Mouse (Mus musculus) limb, embryonic 12.5 days (tissue): ENCODE data around the gene Tmub2. TPM values are rescaled to one million over a fixed set of nuclear protein-coding genes. Genes with fewer than 3 reads are reported as not detected.
A peak's percentile ranks its signal among the peaks of the same experiment; 100 is the strongest.

Source experiments
- ATAC-seq: fragments of 200-750 bp; cut with Nextera tagmentation; 2 replicates; pipeline ENCODE4 v1.8.0; 2017; ENCODE audit warnings: low read depth, moderate TSS enrichment; ENCODE audit not compliant: insufficient number of reproducible peaks, insufficient read depth, low FRiP score, low TSS enrichment
- H3K27ac ChIP-seq: fragments of 300-500 bp; sonication (generic); 2 replicates; pipeline ENCODE4 v1.5.1; 2016; ENCODE audit warnings: mild to moderate bottlenecking, moderate library complexity
- H3K27me3 ChIP-seq: fragments of 300-500 bp; sonication (generic); 2 replicates; pipeline ENCODE4 v1.6.1; 2016; ENCODE audit warnings: mild to moderate bottlenecking, moderate library complexity
- H3K36me3 ChIP-seq: fragments of 300-500 bp; sonication (generic); 2 replicates; pipeline ENCODE4 v1.6.1; 2016; ENCODE audit warnings: mild to moderate bottlenecking, moderate library complexity
- H3K4me1 ChIP-seq: fragments of 300-500 bp; sonication (generic); replicated peaks from 2 replicates; pipeline ENCODE4 v1.6.1; 2016
- H3K4me2 ChIP-seq: fragments of 300-500 bp; sonication (generic); 2 replicates; pipeline ENCODE4 v1.6.1; 2016; ENCODE audit warnings: mild to moderate bottlenecking, moderate library complexity
- H3K4me3 ChIP-seq: fragments of 300-500 bp; sonication (generic); replicated peaks from 2 replicates; pipeline ENCODE4 v1.5.1; 2016; ENCODE audit warnings: mild to moderate bottlenecking
- H3K9ac ChIP-seq: fragments of 300-500 bp; sonication (generic); replicated peaks from 2 replicates; pipeline ENCODE4 v1.6.1; 2016; ENCODE audit warnings: mild to moderate bottlenecking, moderate library complexity
- H3K9me3 ChIP-seq: fragments of 300-500 bp; sonication (generic); 2 replicates; pipeline ENCODE4 v1.6.1; 2016; ENCODE audit warnings: mild to moderate bottlenecking, moderate library complexity
- WGBS: fragments of 180-500 bp; shearing (Covaris S2); methylation state at CpG from one replicate; pipeline ENCODE4 v1.1.7; 2016; 5-methylcytosine and 5-hydroxymethylcytosine counted together
- polyA plus RNA-seq: library from polyadenylated mRNA; unstranded; fragments of >200 nt; fragmentation: Nextera tagmentation; extraction: Ambion mirVana; gene quantifications from 2 replicates; pipeline ENCODE4 v1.2.1, GENCODE M21; 2016

The Tmub2 gene
- polyA plus RNA-seq, 1 experiment from 2014 or later = 48.9 TPM

- Histone ChIP-seq H3K4me1 (peaks cover 28% of the 10 kb centered on the region), H3K36me3 (peaks cover 85% of the 10 kb centered on the region), H3K4me3 (peak overlapping the region; percentile 38), H3K27ac (peak overlapping the region; percentile 78), H3K9me3 (no peaks in the 10 kb centered on the region), H3K27me3 (no peaks in the 10 kb centered on the region), H3K9ac (peak overlapping the region; percentile 55), H3K4me2 (peak overlapping the region; percentile 67)
- ATAC-seq = peak; percentile 83
- under 1% methylated on average over 27 of the region's 27 CpGs for WGBS
Measured at GRCm38 (mm10) chr11:102308979-102309378, 24.2 kb downstream of the Tmub2 start.

- 85% methylated on average over 22 of the region's 22 CpGs for WGBS
- H3K9ac ChIP-seq = no peak overlapping the region
- peaks cover 91% of the 10 kb centered on the region for H3K36me3 ChIP-seq
- peaks cover 28% of the 10 kb centered on the region for H3K4me1 ChIP-seq
- H3K9me3 ChIP-seq = no peaks in the 10 kb centered on the region
- H3K27me3 ChIP-seq = no peaks in the 10 kb centered on the region
- no peak for ATAC-seq
- H3K4me3 ChIP-seq = peak overlapping the region; percentile 38
- peak overlapping the region; percentile 78 for H3K27ac ChIP-seq
- H3K4me2 ChIP-seq = peak overlapping the region; percentile 67
Measured at GRCm38 (mm10) chr11:102309821-102310617, 25.3 kb downstream of the Tmub2 start.

- Histone ChIP-seq H3K36me3 (peaks cover 86% of the 10 kb centered on the region), H3K4me3 (no peak overlapping the region), H3K9me3 (no peaks in the 10 kb centered on the region), H3K4me1 (peaks cover 37% of the 10 kb centered on the region), H3K27me3 (no peaks in the 10 kb centered on the region), H3K4me2 (no peak overlapping the region), H3K9ac (peak overlapping the region; percentile 34; the same call in 1 of the 2 replicates), H3K27ac (no peak overlapping the region)
- WGBS = 40% methylated on average over 38 of the region's 38 CpGs
- no peak for ATAC-seq
Measured at GRCm38 (mm10) chr11:102310768-102311695, 26.3 kb downstream of the Tmub2 start.

- 89% methylated on average over 4 of the region's 4 CpGs for WGBS
- ATAC-seq = no peak
- Histone ChIP-seq H3K4me1 (peaks cover 41% of the 10 kb centered on the region), H3K36me3 (peaks cover 76% of the 10 kb centered on the region), H3K4me3 (no peak overlapping the region), H3K9ac (no peak overlapping the region), H3K27me3 (no peaks in the 10 kb centered on the region), H3K27ac (no peak overlapping the region), H3K9me3 (no peaks in the 10 kb centered on the region), H3K4me2 (no peak overlapping the region)
Measured at GRCm38 (mm10) chr11:102311966-102312365, 27.2 kb downstream of the Tmub2 start.

GRCm38 (mm10) chr11:102312586-102312985, 27.9 kb downstream of the Tmub2 start:
- peaks cover 70% of the 10 kb centered on the region for H3K36me3 ChIP-seq
- no peaks in the 10 kb centered on the region for H3K9me3 ChIP-seq
- H3K27ac ChIP-seq = no peak overlapping the region
- 88% methylated on average over 6 of the region's 6 CpGs for WGBS
- no peak overlapping the region for H3K4me3 ChIP-seq
- H3K4me2 ChIP-seq = no peak overlapping the region
- no peak overlapping the region for H3K9ac ChIP-seq
- H3K27me3 ChIP-seq = no peaks in the 10 kb centered on the region
- peaks cover 41% of the 10 kb centered on the region for H3K4me1 ChIP-seq
- no peak for ATAC-seq

- WGBS = 89% methylated on average over 12 of the region's 12 CpGs
- no peak for ATAC-seq
- peaks cover 33% of the 10 kb centered on the region for H3K4me1 ChIP-seq
- peaks cover 59% of the 10 kb centered on the region for H3K36me3 ChIP-seq
- no peak overlapping the region for H3K4me3 ChIP-seq
- no peak overlapping the region for H3K27ac ChIP-seq
- H3K4me2 ChIP-seq = no peak overlapping the region
- no peak overlapping the region for H3K9ac ChIP-seq
- no peaks in the 10 kb centered on the region for H3K27me3 ChIP-seq
- no peaks in the 10 kb centered on the region for H3K9me3 ChIP-seq
Measured at GRCm38 (mm10) chr11:102314321-102314720, 29.6 kb downstream of the Tmub2 start.

GRCm38 (mm10) chr11:102315690-102316571, 31.2 kb downstream of the Tmub2 start:
- peak overlapping the region; percentile 93 for H3K4me2 ChIP-seq
- H3K4me1 ChIP-seq = peaks cover 25% of the 10 kb centered on the region
- H3K9me3 ChIP-seq = no peaks in the 10 kb centered on the region
- peak overlapping the region; percentile 100 for H3K9ac ChIP-seq
- no peaks in the 10 kb centered on the region for H3K27me3 ChIP-seq
- 15% methylated on average over 14 of the region's 14 CpGs for WGBS
- peak overlapping the region; percentile 100 for H3K27ac ChIP-seq
- no peak for ATAC-seq
- peaks cover 44% of the 10 kb centered on the region for H3K36me3 ChIP-seq
- H3K4me3 ChIP-seq = peak overlapping the region; percentile 100

GRCm38 (mm10) chr11:102316572-102317297, 32.0 kb downstream of the Tmub2 start:
- H3K9ac ChIP-seq = peak overlapping the region; percentile 100
- WGBS = under 1% methylated on average over 64 of the region's 80 CpGs
- H3K36me3 ChIP-seq = peaks cover 37% of the 10 kb centered on the region
- peak overlapping the region; percentile 100 for H3K27ac ChIP-seq
- no peaks in the 10 kb centered on the region for H3K27me3 ChIP-seq
- peaks cover 25% of the 10 kb centered on the region for H3K4me1 ChIP-seq
- H3K9me3 ChIP-seq = no peaks in the 10 kb centered on the region
- 0 out of 2 replicates have a peak, but pooled peaks have one; percentile 26 for ATAC-seq
- peak overlapping the region; percentile 100 for H3K4me3 ChIP-seq
- H3K4me2 ChIP-seq = peak overlapping the region; percentile 93

GRCm38 (mm10) chr11:102317298-102317900, 32.7 kb downstream of the Tmub2 start:
- H3K9me3 ChIP-seq = no peaks in the 10 kb centered on the region
- peaks cover 25% of the 10 kb centered on the region for H3K4me1 ChIP-seq
- H3K27ac ChIP-seq = peak overlapping the region; percentile 100
- WGBS = under 1% methylated on average over 77 of the region's 87 CpGs
- peak overlapping the region; percentile 100 for H3K9ac ChIP-seq
- peak overlapping the region; percentile 93 for H3K4me2 ChIP-seq
- no peak for ATAC-seq
- H3K36me3 ChIP-seq = peaks cover 30% of the 10 kb centered on the region
- H3K4me3 ChIP-seq = peak overlapping the region; percentile 100
- H3K27me3 ChIP-seq = no peaks in the 10 kb centered on the region
